Mouse (Mus musculus): Measurements from ENCODE around the gene Myo10.

DNA sequence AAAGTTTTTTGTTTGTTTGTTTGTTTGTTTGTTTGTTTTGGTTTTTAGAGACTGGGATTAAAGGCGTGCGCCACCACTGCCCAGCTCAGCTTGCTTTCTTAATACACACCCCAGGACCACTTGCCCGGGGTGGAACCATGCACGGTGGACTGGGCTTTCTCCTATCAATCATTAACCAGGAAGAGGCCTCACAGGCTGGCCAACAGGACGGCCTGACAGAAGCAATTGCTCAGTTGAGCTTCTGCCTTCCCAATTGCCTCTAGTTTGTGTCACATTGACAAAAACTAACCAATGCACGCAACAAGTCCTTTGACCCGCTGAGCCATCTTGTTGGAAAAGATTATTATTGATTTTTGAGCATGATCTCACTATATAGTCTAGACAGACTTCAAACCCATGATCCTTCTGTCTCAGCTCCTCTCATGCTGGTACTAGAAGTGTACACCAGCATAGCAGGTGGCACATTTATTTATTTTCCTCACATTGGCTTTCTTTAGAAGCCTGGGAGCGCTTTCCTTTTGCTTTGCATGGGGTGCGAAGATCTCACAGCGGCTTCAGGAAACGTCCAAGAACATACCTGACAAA lies 32.9 kb upstream of the Myo10 start:
- no peak for TF ChIP-seq CTCF (IDR thresholded peaks at IDR 0.05; ENCODE audit: low read depth)
- no peak for TF ChIP-seq EP300 (IDR thresholded peaks at IDR 0.05; ENCODE audit: low read depth)
